Mouse (Mus musculus) brain, adult 2 months (tissue): ENCODE measurements around the gene Rabgap1l.

Experiments
- DNase-seq: peaks from one replicate; pipeline ENCODE4 v3.0.0; 2011; ENCODE audit warnings: low read depth, low spot score

Rabgap1l gene

DNA sequence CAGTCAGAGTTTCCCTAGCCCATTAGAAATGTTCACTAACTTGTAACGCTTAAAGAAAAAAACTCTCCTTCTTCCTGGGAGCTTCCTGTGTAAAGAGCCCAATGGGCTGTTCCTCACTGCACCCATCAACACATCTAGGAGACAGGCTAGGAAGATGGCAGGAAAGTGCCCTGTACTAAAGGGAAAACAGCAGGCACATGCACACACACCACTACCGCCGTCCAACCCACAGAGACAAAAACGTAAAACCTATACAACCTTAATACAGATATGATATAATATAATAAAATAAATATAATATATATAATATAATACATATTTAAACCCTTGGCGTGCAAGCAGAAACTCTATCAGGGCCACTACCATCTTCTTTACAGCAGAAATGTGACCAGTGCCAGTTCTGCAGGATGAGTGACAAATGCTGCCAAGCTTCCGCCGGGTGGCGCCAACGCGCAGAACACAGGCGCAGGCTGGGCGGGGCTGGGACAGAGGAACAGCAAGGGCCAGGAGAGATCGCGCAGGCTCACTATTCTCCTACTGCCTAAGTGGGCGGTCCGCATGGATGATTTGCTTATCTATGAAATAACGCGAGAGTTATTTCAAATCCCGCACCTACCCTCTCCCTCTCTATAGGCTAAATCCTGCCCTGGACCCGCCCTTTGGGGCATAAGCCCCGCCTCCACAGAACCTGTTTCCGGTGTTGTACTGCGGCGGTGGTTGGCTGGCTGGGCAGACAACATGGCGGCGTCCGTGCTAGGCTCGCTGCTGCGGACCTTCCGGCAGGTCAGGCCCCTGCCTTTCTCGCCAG is 598.3 kb downstream of the Rabgap1l start, which contains the start of gene Mrps14:
TSS of gene Mrps14 (plus strand) at position 687 of the 808 bp plus-strand sequence.
- peak; percentile 100 for DNase-seq

- peak; percentile 89 for DNase-seq
These were observed 608.5 kb downstream of the Rabgap1l start for GRCm38 (mm10) chr1:160184506-160184905.

DNA sequence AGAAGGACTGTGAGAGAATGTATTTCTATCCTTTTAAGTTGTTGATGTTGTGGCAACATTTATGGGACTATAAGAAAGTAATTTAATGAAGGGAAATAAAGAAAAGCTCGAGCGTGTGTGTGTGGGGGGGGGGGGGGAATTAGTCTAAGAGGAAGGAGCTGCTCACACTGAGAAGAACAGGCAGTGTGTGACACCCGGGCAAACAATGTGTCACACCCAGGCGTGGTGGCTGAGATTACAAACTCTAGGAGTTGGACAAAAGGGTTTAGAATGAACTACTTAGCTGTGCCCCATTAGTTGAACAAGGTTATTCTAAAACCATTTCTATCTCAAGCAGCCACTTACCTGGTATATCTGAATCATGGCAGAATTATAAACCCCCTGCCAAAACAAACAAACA is 611.8 kb downstream of the Rabgap1l start:
- no peak for DNase-seq

DNA sequence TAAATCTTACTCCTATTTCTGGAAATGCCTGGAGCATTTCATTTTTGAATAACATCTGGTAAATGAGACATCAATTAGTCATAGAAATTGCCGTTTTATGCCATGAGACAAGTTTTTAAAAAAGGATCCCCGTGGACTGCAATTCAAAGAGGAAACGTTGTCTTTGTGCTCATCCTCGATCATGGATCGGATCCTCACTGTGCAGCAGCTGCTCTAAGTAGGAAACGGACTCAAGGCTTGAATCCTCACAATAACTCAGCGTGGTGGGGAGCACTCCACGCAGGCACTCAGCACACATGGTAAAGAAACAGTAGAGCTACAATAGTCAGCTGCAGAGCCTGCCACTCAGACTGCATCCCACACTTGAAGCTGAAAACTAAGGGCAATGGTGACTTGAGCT is 616.1 kb downstream of the Rabgap1l start:
- DNase-seq: peak; percentile 52
